Mouse (Mus musculus) adipose tissue, adult 10 weeks (tissue): Measurements from ENCODE around the gene Crot. TPM values are rescaled to one million over a fixed set of nuclear protein-coding genes. Genes with fewer than 3 reads are reported as not detected.

Experiments used
- polyA plus RNA-seq: library from polyadenylated mRNA; stranded (reverse); fragments of 350-450 nt; fragmentation: Illumina TruSeq; extraction: RNeasy Lipid Tissue Mini Kit (QIAGEN cat#74804); gene quantifications from one replicate; pipeline ENCODE4 v1.2.3, GENCODE M21; 2014; ENCODE audit warnings: low read depth, low replicate concordance

Crot gene
- 47.7 TPM for polyA plus RNA-seq

GRCm38 (mm10) chr5:8996686-8997512, at the start of gene Crot:
Gene Crot, minus strand, starts transcription at chr5:8997324.

Other genes with a start within 250 kb of the Crot start
- gene Abcb1b, start 199.2 kb downstream of the Crot start, polyA plus RNA-seq = 8.3 TPM
- gene Abcb4, start 103.6 kb downstream of the Crot start, polyA plus RNA-seq = 0.32 TPM
- 28.8 TPM for gene Tmem243, start 103.3 kb upstream of the Crot start, polyA plus RNA-seq
- 24.4 TPM for gene Dmtf1, start 164.5 kb upstream of the Crot start, polyA plus RNA-seq